Mouse (Mus musculus): ENCODE results near the gene Opcml.

GRCm38 (mm10) chr9:28197061-28197460, 406.5 kb downstream of the Opcml start:
- TF ChIP-seq CTCF (IDR thresholded peaks at IDR 0.05; ENCODE audit: low read depth, low read length) = no peak
- TF ChIP-seq POLR2A (IDR thresholded peaks at IDR 0.05; ENCODE audit: extremely low read depth, insufficient read depth, low read length) = no peak

Measured in liver, adult 2 months (tissue).